Mouse (Mus musculus) limb, embryonic 14.5 days (tissue): ENCODE measurements around the gene Aaed1. TPM values are rescaled to one million over a fixed set of nuclear protein-coding genes. Genes with fewer than 3 reads are reported as not detected.

Experiments
- ATAC-seq: fragments of 200-750 bp; cut with Nextera tagmentation; 2 replicates; pipeline ENCODE4 v1.8.0; 2017; ENCODE audit warnings: low read depth, moderate number of reproducible peaks, moderate TSS enrichment; ENCODE audit not compliant: low FRiP score
- DNase-seq: peaks from one replicate; pipeline ENCODE4 v3.0.0-alpha.2; 2015; ENCODE audit warnings: low spot score
- H3K27ac ChIP-seq: fragments of 300-500 bp; sonication (generic); replicated peaks from 2 replicates; pipeline ENCODE4 v1.5.1; 2014; ENCODE audit warnings: low read depth, mild to moderate bottlenecking, low read length, moderate library complexity, mixed read lengths
- H3K27me3 ChIP-seq: fragments of 300-500 bp; sonication (generic); 2 replicates; pipeline ENCODE4 v1.6.1; 2014; ENCODE audit warnings: low read length, mixed read lengths; ENCODE audit not compliant: control insufficient read depth, insufficient read depth
- H3K36me3 ChIP-seq: fragments of 300-500 bp; sonication (generic); 2 replicates; pipeline ENCODE4 v1.6.1; 2014; ENCODE audit warnings: mild to moderate bottlenecking, low read length, moderate library complexity, mixed read lengths; ENCODE audit not compliant: control insufficient read depth, insufficient read depth
- H3K4me1 ChIP-seq: fragments of 300-500 bp; sonication (generic); 2 replicates; pipeline ENCODE4 v1.6.1; 2014; ENCODE audit warnings: antibody characterized with exemption, low read length, mixed read lengths; ENCODE audit not compliant: control insufficient read depth, insufficient read depth
- H3K4me2 ChIP-seq: fragments of 300-500 bp; sonication (generic); replicated peaks from 2 replicates; pipeline ENCODE4 v1.6.1; 2014; ENCODE audit warnings: low read depth, mild to moderate bottlenecking, low read length, moderate library complexity; ENCODE audit not compliant: severe bottlenecking
- H3K4me3 ChIP-seq: fragments of 300-500 bp; sonication (generic); replicated peaks from 2 replicates; pipeline ENCODE4 v1.5.1; 2014; ENCODE audit warnings: low read length
- H3K9ac ChIP-seq: fragments of 300-500 bp; sonication (generic); 2 replicates; pipeline ENCODE4 v1.6.1; 2014; ENCODE audit warnings: mild to moderate bottlenecking, low read depth, low read length, moderate library complexity; ENCODE audit not compliant: severe bottlenecking
- H3K9me3 ChIP-seq: fragments of 300-500 bp; sonication (generic); 2 replicates; pipeline ENCODE4 v1.6.1; 2016; ENCODE audit warnings: low read length; ENCODE audit not compliant: control insufficient read depth
- POLR2A ChIP-seq: fragments of 200-500 bp; IDR thresholded peaks from 2 replicates; pipeline ENCODE4 v1.8.0; 2012; ENCODE audit warnings: inconsistent platforms, mild to moderate bottlenecking, moderate library complexity, borderline replicate concordance; ENCODE audit not compliant: insufficient read depth, insufficient read length; ENCODE audit errors: extremely low read depth
- WGBS: fragments of 180-500 bp; shearing (Covaris S2); extraction: QIAGEN DNeasy Blood & Tissue Kit; methylation state at CpG from one replicate; pipeline ENCODE4 v1.1.7; 2014; 5-methylcytosine and 5-hydroxymethylcytosine counted together
- polyA plus RNA-seq, 2 experiments: library from polyadenylated mRNA; depleted of rRNA in 1 of 2; stranded (reverse) in 1 of 2; unstranded in 1 of 2; fragments of >200 nt; fragmentation: Nextera tagmentation in 1 of 2; extraction: Ambion mirVana in 1 of 2; gene quantifications; 2 replicates each; pipeline versions ENCODE4 v1.2.1 to v1.2.3; 2012 to 2014

Aaed1 gene
- polyA plus RNA-seq, 2 experiments, result 19.8 to 31.9 TPM

DNA sequence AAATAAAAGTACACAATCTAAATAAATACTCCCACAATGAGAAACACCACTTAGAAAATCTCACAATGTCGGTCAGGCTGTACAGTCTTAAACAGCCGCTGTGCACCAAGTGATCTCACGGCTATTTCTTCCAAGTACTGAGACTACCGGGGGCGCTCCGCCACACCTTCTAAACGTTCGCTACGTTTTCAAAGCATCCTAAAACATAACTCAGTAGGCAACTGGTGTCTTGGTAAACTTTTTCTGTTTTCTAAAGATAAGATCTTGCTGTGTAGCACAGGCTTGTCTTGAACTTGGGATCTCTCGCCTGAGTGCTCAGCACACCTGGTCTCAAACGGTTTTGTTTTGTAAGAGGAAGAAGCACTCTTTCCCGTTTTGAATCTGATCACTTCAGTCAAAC is 66.4 kb downstream of the Aaed1 start:
- H3K36me3 ChIP-seq, result no peaks in the 10 kb centered on the region
- no peak overlapping the region for H3K27ac ChIP-seq
- DNase-seq (no peak), ATAC-seq (no peak)
- H3K4me1 ChIP-seq, result peaks cover 4% of the 10 kb centered on the region; the same call in 1 of the 2 replicates
- 90% methylated on average over 12 of the region's 12 CpGs for WGBS
- no peak overlapping the region for H3K4me3 ChIP-seq
- H3K27me3 ChIP-seq, result no peaks in the 10 kb centered on the region
- H3K4me2 ChIP-seq, result no peak overlapping the region
- no peak overlapping the region for H3K9ac ChIP-seq
- TF ChIP-seq POLR2A, result no peak
- no peaks in the 10 kb centered on the region for H3K9me3 ChIP-seq

GRCm38 (mm10) chr13:64244685-64245261 is 67.7 kb downstream of the Aaed1 start:
- H3K9me3 ChIP-seq, result no peaks in the 10 kb centered on the region
- DNase-seq, result no peak
- ATAC-seq, result no peak
- H3K4me3 ChIP-seq, result no peak overlapping the region
- no peak overlapping the region for H3K9ac ChIP-seq
- H3K36me3 ChIP-seq, result no peaks in the 10 kb centered on the region
- no peak overlapping the region for H3K27ac ChIP-seq
- H3K4me2 ChIP-seq, result no peak overlapping the region
- 84% methylated on average over 4 of the region's 4 CpGs for WGBS
- no peaks in the 10 kb centered on the region for H3K27me3 ChIP-seq
- no peak for TF ChIP-seq POLR2A
- peaks cover 7% of the 10 kb centered on the region; the same call in 1 of the 2 replicates for H3K4me1 ChIP-seq

GRCm38 (mm10) chr13:64242721-64243120 is 69.8 kb downstream of the Aaed1 start:
- H3K4me2 ChIP-seq, result no peak overlapping the region
- no peak overlapping the region for H3K4me3 ChIP-seq
- no peak for TF ChIP-seq POLR2A
- DNase-seq (no peak), ATAC-seq (no peak)
- H3K4me1 ChIP-seq, result peaks cover 3% of the 10 kb centered on the region; the same call in 1 of the 2 replicates
- H3K9me3 ChIP-seq, result no peaks in the 10 kb centered on the region
- H3K27ac ChIP-seq, result no peak overlapping the region
- H3K9ac ChIP-seq, result no peak overlapping the region
- no peaks in the 10 kb centered on the region for H3K36me3 ChIP-seq
- no peaks in the 10 kb centered on the region for H3K27me3 ChIP-seq

GRCm38 (mm10) chr13:64240626-64241025 is 71.9 kb downstream of the Aaed1 start:
- no peak for TF ChIP-seq POLR2A
- ATAC-seq (no peak), DNase-seq (no peak)

GRCm38 (mm10) chr13:64237681-64238157 is 74.8 kb downstream of the Aaed1 start:
- Histone ChIP-seq H3K4me3 (no peak overlapping the region), H3K4me1 (peaks cover 15% of the 10 kb centered on the region), H3K9me3 (no peaks in the 10 kb centered on the region), H3K27ac (no peak overlapping the region), H3K4me2 (no peak overlapping the region), H3K9ac (no peak overlapping the region), H3K36me3 (no peaks in the 10 kb centered on the region), H3K27me3 (no peaks in the 10 kb centered on the region)
- DNase-seq (no peak), ATAC-seq (no peak)
- TF ChIP-seq POLR2A, result no peak

More at GRCm38 (mm10) chr13:64240626-64241025, 71.9 kb downstream of the Aaed1 start:
- Histone ChIP-seq H3K4me2 (no peak overlapping the region), H3K4me1 (peaks cover 6% of the 10 kb centered on the region), H3K27ac (no peak overlapping the region), H3K36me3 (no peaks in the 10 kb centered on the region), H3K27me3 (no peaks in the 10 kb centered on the region), H3K4me3 (no peak overlapping the region), H3K9me3 (no peaks in the 10 kb centered on the region), H3K9ac (no peak overlapping the region)
- WGBS, result 57% methylated on average over 7 of the region's 7 CpGs
